Mouse (Mus musculus): Measurements from ENCODE around the gene S100a4. TPM values are rescaled to one million over a fixed set of nuclear protein-coding genes. Genes with fewer than 3 reads are reported as not detected.

Gene S100a4
- polyA plus RNA-seq (2014; fragmentation: Nextera tagmentation; extraction: Ambion mirVana), result 0.91 and 1.4 TPM in 2 replicates

DNA sequence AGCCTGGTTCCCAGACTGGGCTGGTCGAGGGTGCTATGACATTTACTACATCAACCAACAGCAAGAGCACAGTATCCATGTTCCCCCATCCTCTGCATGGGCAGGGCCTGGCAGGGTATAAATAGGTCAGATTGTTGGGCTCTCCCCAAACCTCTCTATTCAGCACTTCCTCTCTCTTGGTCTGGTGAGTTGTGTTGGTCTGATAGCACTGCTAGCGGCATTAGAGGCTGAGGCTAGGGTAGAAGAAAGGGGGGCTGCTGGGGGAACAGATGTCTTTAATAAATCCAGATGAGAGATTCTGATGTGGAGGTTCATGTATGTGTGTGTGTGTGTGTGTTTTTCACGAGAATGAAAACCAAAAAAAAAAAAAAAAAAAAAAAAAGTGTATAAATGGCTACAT lies at the start of gene S100a4:
TSS of gene S100a4 (plus strand) at position 149 of the 400 bp plus-strand sequence.
- H3K27me3 ChIP-seq (ENCODE audit: control insufficient read depth, insufficient read depth, low read length), result no peaks in the 10 kb centered on the region
- WGBS, result 78% methylated on average over 3 of the region's 3 CpGs
- no peak within 1 kb of the TSS for H3K4me3 ChIP-seq (ENCODE audit: low read depth, low read length)
- no peak within 1 kb of the TSS for H3K4me2 ChIP-seq (replicated peaks; ENCODE audit: low read depth, low read length)
- DNase-seq (ENCODE audit: low spot score), result no peak
- no peak for ATAC-seq (ENCODE audit: low FRiP score)
- no peaks in the 10 kb centered on the region for H3K4me1 ChIP-seq (replicated peaks; ENCODE audit: control insufficient read depth, insufficient read depth, low read length)
- no peaks in the 10 kb centered on the region for H3K9me3 ChIP-seq (ENCODE audit: control insufficient read depth, low read length)
- no peaks in the 10 kb centered on the region for H3K36me3 ChIP-seq (ENCODE audit: control insufficient read depth, insufficient read depth, low read length)
- no peak within 1 kb of the TSS for H3K9ac ChIP-seq (ENCODE audit: low read depth, low read length)
- no peak within 1 kb of the TSS for H3K27ac ChIP-seq (ENCODE audit: low read depth, low read length)

DNA sequence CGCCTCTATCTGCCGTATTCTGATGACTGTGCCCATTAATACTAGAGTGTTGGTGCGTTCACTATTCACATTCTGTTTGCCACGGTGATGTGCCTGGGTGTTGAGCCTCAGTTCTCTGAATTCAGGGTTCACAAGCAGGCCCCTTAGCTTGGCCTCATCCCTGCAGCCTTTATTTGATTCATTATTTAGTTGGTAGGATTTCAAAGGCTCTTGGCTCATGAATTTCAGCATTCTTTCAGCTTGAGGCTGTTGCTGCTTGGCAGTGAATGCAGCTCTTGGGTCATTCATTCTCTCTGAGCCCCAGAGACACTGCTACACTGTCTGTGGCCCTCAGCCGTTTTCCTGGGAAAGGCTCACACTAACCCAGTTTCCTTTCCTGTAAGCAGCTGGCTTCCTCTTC lies 47.6 kb upstream of the S100a4 start:
- WGBS, result 46% methylated on average over 5 of the region's 5 CpGs
- no peak overlapping the region for H3K9ac ChIP-seq (ENCODE audit: low read depth, low read length)
- H3K4me1 ChIP-seq (replicated peaks; ENCODE audit: control insufficient read depth, insufficient read depth, low read length), result no peaks in the 10 kb centered on the region
- no peak for DNase-seq (ENCODE audit: low spot score)
- H3K27ac ChIP-seq (ENCODE audit: low read depth, low read length), result no peak overlapping the region
- H3K4me2 ChIP-seq (replicated peaks; ENCODE audit: low read depth, low read length), result no peak overlapping the region
- no peaks in the 10 kb centered on the region for H3K27me3 ChIP-seq (ENCODE audit: control insufficient read depth, insufficient read depth, low read length)
- H3K4me3 ChIP-seq (ENCODE audit: low read depth, low read length), result no peak overlapping the region
- no peaks in the 10 kb centered on the region for H3K36me3 ChIP-seq (ENCODE audit: control insufficient read depth, insufficient read depth, low read length)
- ATAC-seq (ENCODE audit: low FRiP score), result peak; percentile 59
- no peaks in the 10 kb centered on the region for H3K9me3 ChIP-seq (ENCODE audit: control insufficient read depth, low read length)

DNA sequence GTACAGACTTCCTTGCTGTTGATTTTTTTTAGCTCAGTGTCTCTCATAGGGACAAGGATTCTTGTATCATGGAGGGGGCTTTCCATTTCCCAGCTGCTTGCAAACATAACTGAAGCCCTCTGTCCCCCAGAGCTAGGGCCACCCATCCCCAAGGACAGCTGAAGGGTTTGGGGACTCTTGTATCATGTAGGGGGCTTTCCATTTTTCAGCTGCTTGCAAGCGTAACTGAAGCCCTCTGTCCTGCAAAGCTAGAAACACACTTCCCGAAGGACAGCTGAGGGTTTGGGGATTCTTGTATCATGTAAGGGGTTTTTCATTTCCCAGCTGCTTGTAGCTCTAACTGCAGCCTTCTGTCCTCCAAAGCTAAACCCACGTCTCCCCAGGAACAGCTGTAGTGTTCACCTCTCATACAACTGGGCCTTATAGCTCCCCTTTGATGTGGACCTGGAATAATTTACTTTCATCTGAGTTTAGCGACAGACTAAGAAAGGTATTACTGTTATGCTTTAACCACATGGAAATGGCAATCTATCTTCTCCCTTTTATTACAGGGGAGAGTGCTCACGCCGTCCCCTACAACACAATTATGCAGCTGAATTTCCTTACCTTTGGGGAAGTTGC lies 43.5 kb upstream of the S100a4 start, which contains the start of gene S100a3:
TSS of gene S100a3 (plus strand) at position 571 of the 621 bp plus-strand sequence.
- ATAC-seq (ENCODE audit: low FRiP score) (no peak), DNase-seq (ENCODE audit: low spot score) (no peak)
- no peaks in the 10 kb centered on the region for H3K27me3 ChIP-seq (ENCODE audit: control insufficient read depth, insufficient read depth, low read length)
- no peak within 1 kb of the TSS for H3K9ac ChIP-seq (ENCODE audit: low read depth, low read length)
- no peak within 1 kb of the TSS for H3K4me2 ChIP-seq (replicated peaks; ENCODE audit: low read depth, low read length)
- H3K36me3 ChIP-seq (ENCODE audit: control insufficient read depth, insufficient read depth, low read length), result no peaks in the 10 kb centered on the region
- H3K27ac ChIP-seq (ENCODE audit: low read depth, low read length), result no peak within 1 kb of the TSS
- WGBS, result 85% methylated on average over 6 of the region's 6 CpGs
- H3K4me1 ChIP-seq (replicated peaks; ENCODE audit: control insufficient read depth, insufficient read depth, low read length), result no peaks in the 10 kb centered on the region
- H3K4me3 ChIP-seq (ENCODE audit: low read depth, low read length), result no peak within 1 kb of the TSS
- H3K9me3 ChIP-seq (ENCODE audit: control insufficient read depth, low read length), result no peaks in the 10 kb centered on the region

DNA sequence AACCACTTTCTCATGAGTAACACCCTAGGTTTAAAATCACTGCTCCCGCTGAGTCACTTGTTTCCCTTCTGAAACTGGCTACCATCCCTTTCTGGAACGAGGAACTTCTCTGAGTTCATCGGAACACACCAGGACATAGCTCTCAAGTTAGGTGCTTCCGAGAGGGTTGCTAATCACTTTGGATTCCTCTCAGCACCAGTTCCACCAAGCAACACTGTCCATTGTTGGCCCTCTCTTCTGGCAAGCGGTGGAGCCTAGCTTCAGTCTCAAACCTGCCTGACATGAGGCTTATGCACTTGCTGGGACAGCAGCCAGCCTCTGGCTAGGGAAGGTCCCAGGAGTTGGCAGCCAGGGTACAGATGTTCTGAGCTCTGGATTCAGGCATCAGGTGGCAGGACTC lies 28.9 kb upstream of the S100a4 start:
- no peaks in the 10 kb centered on the region for H3K4me1 ChIP-seq (replicated peaks; ENCODE audit: control insufficient read depth, insufficient read depth, low read length)
- no peak overlapping the region for H3K4me2 ChIP-seq (replicated peaks; ENCODE audit: low read depth, low read length)
- H3K36me3 ChIP-seq (ENCODE audit: control insufficient read depth, insufficient read depth, low read length), result no peaks in the 10 kb centered on the region
- no peaks in the 10 kb centered on the region for H3K9me3 ChIP-seq (ENCODE audit: control insufficient read depth, low read length)
- DNase-seq (ENCODE audit: low spot score) (no peak), ATAC-seq (ENCODE audit: low FRiP score) (no peak)
- H3K27me3 ChIP-seq (ENCODE audit: control insufficient read depth, insufficient read depth, low read length), result no peaks in the 10 kb centered on the region
- no peak overlapping the region for H3K9ac ChIP-seq (ENCODE audit: low read depth, low read length)
- 86% methylated on average over 5 of the region's 5 CpGs for WGBS
- H3K27ac ChIP-seq (ENCODE audit: low read depth, low read length), result no peak overlapping the region
- H3K4me3 ChIP-seq (ENCODE audit: low read depth, low read length), result no peak overlapping the region

DNA sequence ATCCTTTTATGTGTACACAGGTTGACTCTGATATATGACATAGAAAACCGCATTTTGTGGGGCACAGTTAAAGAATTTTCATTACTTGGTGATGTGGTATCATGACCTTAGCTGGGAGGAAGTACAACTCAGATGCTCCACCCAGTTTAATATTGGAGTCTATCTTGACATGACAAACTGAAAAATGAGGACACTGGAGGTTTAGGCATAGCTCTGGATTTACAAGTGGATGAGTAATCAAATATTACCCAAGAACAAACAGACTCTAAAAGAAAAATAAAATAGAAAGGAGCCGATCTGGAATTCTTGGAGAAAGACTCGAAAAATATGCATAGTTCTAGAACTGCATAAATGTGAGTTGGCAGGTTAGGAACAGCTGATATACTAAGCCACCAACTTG lies 28.3 kb upstream of the S100a4 start:
- Histone ChIP-seq H3K27ac (ENCODE audit: low read depth, low read length) (no peak overlapping the region), H3K4me2 (replicated peaks; ENCODE audit: low read depth, low read length) (no peak overlapping the region), H3K4me3 (ENCODE audit: low read depth, low read length) (no peak overlapping the region), H3K9ac (ENCODE audit: low read depth, low read length) (no peak overlapping the region), H3K4me1 (replicated peaks; ENCODE audit: control insufficient read depth, insufficient read depth, low read length) (no peaks in the 10 kb centered on the region), H3K36me3 (ENCODE audit: control insufficient read depth, insufficient read depth, low read length) (no peaks in the 10 kb centered on the region), H3K27me3 (ENCODE audit: control insufficient read depth, insufficient read depth, low read length) (no peaks in the 10 kb centered on the region), H3K9me3 (ENCODE audit: control insufficient read depth, low read length) (no peaks in the 10 kb centered on the region)
- DNase-seq (ENCODE audit: low spot score) (no peak), ATAC-seq (ENCODE audit: low FRiP score) (no peak)
- 86% methylated on average over 3 of the region's 3 CpGs for WGBS

DNA sequence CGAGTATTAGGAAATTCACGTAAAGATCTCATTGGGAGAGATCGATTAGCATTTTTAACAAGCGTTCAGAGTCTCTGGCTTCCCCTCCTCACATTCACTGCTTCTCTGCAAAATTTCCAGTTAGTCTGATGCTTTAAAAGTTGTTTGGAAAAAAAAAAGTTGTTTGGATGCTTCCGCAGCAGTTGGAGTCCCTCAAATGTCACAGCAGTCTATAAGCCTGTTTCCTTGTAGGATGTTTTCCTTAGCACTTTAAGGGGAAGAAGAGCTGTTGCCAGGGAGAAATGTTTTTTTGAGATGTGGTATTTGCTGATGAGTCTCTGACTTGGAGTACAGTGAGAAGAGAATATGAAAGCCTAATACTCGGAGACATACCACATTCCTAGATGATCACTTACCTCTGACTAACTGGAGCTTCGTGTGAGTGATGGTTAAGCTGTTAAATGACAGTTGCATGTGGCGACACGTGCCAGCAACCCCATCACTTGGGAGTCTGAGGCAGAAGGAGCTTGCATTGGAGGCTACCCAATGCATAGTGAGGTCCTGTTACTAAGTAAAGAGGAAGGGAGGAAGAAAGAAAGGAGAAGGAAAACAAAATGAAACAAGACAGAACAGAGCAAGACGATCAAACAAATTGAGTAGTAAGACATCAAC lies 27.1 kb upstream of the S100a4 start:
- ATAC-seq (ENCODE audit: low FRiP score), result no peak
- DNase-seq (ENCODE audit: low spot score), result no peak
- H3K4me1 ChIP-seq (replicated peaks; ENCODE audit: control insufficient read depth, insufficient read depth, low read length), result no peaks in the 10 kb centered on the region
- no peaks in the 10 kb centered on the region for H3K9me3 ChIP-seq (ENCODE audit: control insufficient read depth, low read length)
- no peaks in the 10 kb centered on the region for H3K27me3 ChIP-seq (ENCODE audit: control insufficient read depth, insufficient read depth, low read length)
- no peak overlapping the region for H3K4me2 ChIP-seq (replicated peaks; ENCODE audit: low read depth, low read length)
- H3K36me3 ChIP-seq (ENCODE audit: control insufficient read depth, insufficient read depth, low read length), result no peaks in the 10 kb centered on the region
- H3K4me3 ChIP-seq (ENCODE audit: low read depth, low read length), result no peak overlapping the region
- H3K9ac ChIP-seq (ENCODE audit: low read depth, low read length), result no peak overlapping the region
- H3K27ac ChIP-seq (ENCODE audit: low read depth, low read length), result no peak overlapping the region
- WGBS, result 77% methylated on average over 10 of the region's 10 CpGs

DNA sequence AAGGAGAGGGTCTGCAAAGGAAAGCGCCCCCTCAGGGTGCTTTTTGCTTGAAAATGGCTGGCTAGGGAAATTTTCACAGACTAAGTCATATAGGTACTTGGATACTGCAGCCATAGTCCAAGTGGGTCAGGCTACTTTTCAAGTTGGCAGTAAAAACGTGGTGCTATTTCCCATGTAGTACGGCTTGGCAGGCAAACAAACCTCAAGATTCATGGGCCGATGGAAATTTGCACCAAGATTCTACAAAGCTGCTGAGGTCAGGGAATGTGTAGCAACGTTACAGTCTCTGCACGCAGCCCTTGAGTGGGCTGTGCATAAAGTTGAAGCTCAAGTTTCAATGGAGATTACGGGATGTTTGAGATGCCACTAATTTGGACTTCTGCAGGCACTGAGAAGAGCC lies 24.1 kb upstream of the S100a4 start:
- no peak overlapping the region for H3K4me3 ChIP-seq (ENCODE audit: low read depth, low read length)
- DNase-seq (ENCODE audit: low spot score) (no peak), ATAC-seq (ENCODE audit: low FRiP score) (no peak)
- no peaks in the 10 kb centered on the region for H3K36me3 ChIP-seq (ENCODE audit: control insufficient read depth, insufficient read depth, low read length)
- H3K9ac ChIP-seq (ENCODE audit: low read depth, low read length), result no peak overlapping the region
- no peaks in the 10 kb centered on the region for H3K27me3 ChIP-seq (ENCODE audit: control insufficient read depth, insufficient read depth, low read length)
- 80% methylated on average over 7 of the region's 7 CpGs for WGBS
- no peaks in the 10 kb centered on the region for H3K9me3 ChIP-seq (ENCODE audit: control insufficient read depth, low read length)
- no peak overlapping the region for H3K4me2 ChIP-seq (replicated peaks; ENCODE audit: low read depth, low read length)
- no peak overlapping the region for H3K27ac ChIP-seq (ENCODE audit: low read depth, low read length)
- H3K4me1 ChIP-seq (replicated peaks; ENCODE audit: control insufficient read depth, insufficient read depth, low read length), result no peaks in the 10 kb centered on the region

DNA sequence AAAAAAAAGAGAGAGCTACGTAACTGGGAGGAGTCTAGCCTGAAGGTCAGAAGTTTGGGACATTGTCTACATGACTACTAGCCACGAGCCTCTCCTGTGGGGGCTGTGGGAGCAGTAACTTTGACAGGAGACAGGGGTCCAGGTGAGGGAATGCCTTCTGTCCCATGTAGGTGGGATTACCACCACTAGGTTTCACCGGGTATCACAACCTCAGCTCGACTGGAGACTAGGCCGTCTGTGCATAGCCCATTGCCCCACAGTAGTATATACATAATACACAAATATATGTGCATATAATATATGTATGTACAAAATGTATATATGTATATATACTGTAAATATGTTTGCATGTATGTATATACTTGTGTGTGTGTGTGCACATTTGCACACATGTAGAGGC lies 22.4 kb upstream of the S100a4 start:
- H3K4me3 ChIP-seq (ENCODE audit: low read depth, low read length), result no peak overlapping the region
- no peak overlapping the region for H3K9ac ChIP-seq (ENCODE audit: low read depth, low read length)
- ATAC-seq (ENCODE audit: low FRiP score), result no peak
- H3K27me3 ChIP-seq (ENCODE audit: control insufficient read depth, insufficient read depth, low read length), result no peaks in the 10 kb centered on the region
- H3K9me3 ChIP-seq (ENCODE audit: control insufficient read depth, low read length), result no peaks in the 10 kb centered on the region
- WGBS, result 90% methylated on average over 5 of the region's 5 CpGs
- H3K27ac ChIP-seq (ENCODE audit: low read depth, low read length), result no peak overlapping the region
- no peaks in the 10 kb centered on the region for H3K36me3 ChIP-seq (ENCODE audit: control insufficient read depth, insufficient read depth, low read length)
- H3K4me2 ChIP-seq (replicated peaks; ENCODE audit: low read depth, low read length), result no peak overlapping the region
- no peaks in the 10 kb centered on the region for H3K4me1 ChIP-seq (replicated peaks; ENCODE audit: control insufficient read depth, insufficient read depth, low read length)
- no peak for DNase-seq (ENCODE audit: low spot score)

DNA sequence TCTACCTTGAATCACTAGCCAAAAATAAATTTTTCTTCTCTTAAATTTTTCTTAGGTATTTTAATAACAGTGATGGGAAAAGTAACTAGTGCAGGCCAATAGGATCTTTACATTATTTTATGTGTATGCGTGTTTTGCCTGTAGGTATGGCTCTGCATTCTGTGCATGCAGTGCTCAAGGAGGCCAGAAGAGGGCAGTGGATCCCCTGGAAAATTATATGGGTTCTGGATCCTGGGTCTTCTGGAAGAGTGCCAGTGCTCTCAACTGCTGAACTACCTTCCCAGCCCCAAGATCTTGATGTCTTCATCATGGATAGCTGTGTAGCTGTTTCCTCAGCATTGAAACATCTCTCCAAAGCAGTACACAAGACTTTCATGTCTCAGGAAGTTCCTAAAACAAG lies 21.4 kb upstream of the S100a4 start:
- Histone ChIP-seq H3K36me3 (ENCODE audit: control insufficient read depth, insufficient read depth, low read length) (no peaks in the 10 kb centered on the region), H3K4me1 (replicated peaks; ENCODE audit: control insufficient read depth, insufficient read depth, low read length) (no peaks in the 10 kb centered on the region), H3K27me3 (ENCODE audit: control insufficient read depth, insufficient read depth, low read length) (no peaks in the 10 kb centered on the region), H3K27ac (ENCODE audit: low read depth, low read length) (no peak overlapping the region), H3K4me2 (replicated peaks; ENCODE audit: low read depth, low read length) (no peak overlapping the region), H3K4me3 (ENCODE audit: low read depth, low read length) (no peak overlapping the region), H3K9me3 (ENCODE audit: control insufficient read depth, low read length) (no peaks in the 10 kb centered on the region), H3K9ac (ENCODE audit: low read depth, low read length) (no peak overlapping the region)
- ATAC-seq (ENCODE audit: low FRiP score), result no peak
- WGBS, result 91% methylated on average over 1 of the region's 1 CpGs
- no peak for DNase-seq (ENCODE audit: low spot score)
